Mouse (Mus musculus): ENCODE results near the gene Lrmp. TPM values are rescaled to one million over a fixed set of nuclear protein-coding genes. Genes with fewer than 3 reads are reported as not detected.

Gene Lrmp
- total RNA-seq, 2 experiments from 2014 or later: 2.0 to 3.1 TPM

GRCm38 (mm10) chr6:145186096-145186495 is 70.6 kb downstream of the Lrmp start:
- no peak for DNase-seq (ENCODE audit: low spot score in 2 of 2)
- intact Hi-C loops (cut with DNase I): loop anchor here (2.0 kb wide), 1 partner anchor 97 kb away; no protein-coding TSS in a partner anchor

DNA sequence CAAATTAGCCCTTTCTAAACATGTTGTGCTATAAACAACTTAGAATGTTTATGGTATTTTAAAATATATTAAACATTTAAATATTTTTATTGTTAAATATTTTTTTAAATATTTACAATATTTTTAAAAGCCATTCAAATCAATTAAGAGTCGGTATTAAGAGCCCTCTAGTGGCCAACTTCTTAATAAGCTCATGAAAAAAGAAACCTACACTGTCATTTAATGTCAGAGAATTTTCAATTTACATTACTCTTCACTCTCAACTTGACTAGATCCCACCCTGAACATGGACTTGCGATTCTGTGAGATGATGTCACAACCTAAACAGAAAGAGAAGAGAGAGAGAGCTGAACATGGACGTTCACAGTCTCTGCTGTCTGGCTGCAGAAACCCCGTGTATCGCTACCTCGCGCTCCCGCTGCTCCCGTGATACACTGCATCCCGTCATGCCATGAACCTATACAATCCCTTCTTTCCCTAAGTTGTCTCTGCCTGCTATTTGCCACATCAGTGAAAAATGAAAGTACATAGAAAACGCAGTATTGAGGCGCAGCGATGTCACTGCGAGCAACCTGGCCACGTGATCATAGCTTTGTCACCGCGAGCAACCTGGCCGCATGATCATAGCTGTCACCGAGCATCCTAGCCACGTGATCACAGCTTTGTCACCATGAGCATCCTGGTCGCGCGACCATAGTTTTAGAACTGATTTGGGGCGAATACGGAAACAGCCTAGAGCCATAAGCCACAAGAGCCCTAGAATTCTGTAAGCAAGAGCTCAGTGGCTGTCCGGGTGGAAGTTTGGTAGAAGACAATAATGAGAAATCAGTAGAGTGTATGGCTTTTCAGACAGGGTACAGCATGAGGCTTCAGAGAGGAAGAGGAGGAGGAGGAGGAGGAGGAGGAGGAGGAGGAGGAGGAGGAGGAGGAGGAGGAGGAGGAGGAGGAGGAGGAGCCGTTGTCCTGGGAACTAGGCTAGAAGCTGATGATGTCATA is 71.9 kb downstream of the Lrmp start:
- DNase-seq (ENCODE audit: low spot score in 2 of 2): peak; percentile 47 to 84
- intact Hi-C loops (cut with DNase I): loop anchor here (2.0 kb wide), 1 partner anchor 99 kb away; no protein-coding TSS in a partner anchor

DNA sequence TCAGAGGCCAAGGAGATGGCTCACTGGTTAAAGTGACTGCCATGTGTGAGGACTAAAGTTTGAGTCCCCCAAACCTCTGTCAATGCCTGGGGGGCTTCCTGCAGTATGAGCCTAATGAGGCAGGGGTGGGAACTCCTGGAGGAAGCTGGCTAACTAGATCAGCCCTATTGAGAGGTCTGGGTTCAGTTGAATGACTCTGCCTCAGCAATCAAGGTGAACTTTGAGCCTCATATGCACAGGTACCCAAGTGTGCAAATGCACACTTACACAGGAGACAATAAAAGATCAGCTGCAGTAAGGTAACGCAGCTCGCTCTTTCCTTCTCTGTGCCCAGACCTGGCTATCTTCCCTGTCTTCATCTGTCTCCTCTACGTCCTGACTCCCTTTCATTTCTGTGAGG is 77.6 kb downstream of the Lrmp start:
- intact Hi-C loops (cut with DNase I): no loop called here
- DNase-seq (ENCODE audit: low spot score in 2 of 2): no peak

DNA sequence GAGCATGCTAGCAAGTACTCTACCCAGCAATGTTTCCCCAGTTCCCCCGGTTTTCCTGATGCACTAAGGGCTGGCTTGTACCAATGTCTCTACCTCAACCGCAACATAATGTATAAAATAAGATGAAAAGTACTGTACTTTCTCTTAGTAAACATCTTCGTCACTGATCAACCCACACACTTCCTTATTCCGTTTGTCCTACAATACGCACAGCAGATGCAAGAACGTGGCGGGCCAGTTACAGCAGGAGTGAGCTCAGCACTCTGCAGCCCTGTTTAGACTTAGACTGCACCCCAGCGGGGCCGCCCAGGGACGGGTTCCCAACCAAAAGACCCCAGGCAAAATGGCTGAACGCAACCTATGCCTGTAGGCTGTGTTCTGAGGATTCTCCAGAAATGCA is 78.0 kb downstream of the Lrmp start:
- no peak for DNase-seq (ENCODE audit: low spot score in 2 of 2)
- intact Hi-C loops (cut with DNase I): no loop called here

DNA sequence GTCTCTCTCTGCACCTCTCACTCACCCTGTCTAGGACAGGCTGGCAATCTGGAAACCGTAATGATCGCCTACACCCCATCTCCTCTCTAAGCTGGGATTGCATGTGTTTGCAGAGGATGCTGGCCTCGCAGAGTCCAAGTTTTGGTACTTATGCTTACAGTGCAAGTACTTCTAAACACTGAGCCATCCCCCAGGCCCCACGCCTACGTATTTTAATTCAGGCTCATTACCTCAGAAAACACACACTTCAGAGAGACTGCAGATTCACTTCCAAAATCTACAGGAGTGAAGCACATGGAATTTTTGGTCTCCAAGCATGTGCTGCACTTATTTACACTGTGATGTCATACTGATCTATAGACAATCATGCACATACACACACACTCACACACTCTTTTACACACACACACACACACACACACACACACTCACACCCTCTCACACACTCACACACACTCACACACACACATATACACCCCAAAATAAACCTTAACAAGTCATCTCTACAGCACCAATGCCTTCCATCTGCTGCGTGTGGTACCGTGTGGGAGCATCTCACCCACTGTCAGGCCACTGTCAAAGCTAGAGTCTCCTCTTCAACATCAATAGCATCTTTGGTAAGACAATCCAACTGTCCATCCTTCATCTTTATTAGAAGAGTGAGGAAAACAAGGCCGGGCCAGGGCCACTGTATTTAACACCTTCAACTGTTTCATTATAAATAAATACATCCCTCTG is 82.7 kb downstream of the Lrmp start:
- intact Hi-C loops (cut with DNase I): no loop called here

DNA sequence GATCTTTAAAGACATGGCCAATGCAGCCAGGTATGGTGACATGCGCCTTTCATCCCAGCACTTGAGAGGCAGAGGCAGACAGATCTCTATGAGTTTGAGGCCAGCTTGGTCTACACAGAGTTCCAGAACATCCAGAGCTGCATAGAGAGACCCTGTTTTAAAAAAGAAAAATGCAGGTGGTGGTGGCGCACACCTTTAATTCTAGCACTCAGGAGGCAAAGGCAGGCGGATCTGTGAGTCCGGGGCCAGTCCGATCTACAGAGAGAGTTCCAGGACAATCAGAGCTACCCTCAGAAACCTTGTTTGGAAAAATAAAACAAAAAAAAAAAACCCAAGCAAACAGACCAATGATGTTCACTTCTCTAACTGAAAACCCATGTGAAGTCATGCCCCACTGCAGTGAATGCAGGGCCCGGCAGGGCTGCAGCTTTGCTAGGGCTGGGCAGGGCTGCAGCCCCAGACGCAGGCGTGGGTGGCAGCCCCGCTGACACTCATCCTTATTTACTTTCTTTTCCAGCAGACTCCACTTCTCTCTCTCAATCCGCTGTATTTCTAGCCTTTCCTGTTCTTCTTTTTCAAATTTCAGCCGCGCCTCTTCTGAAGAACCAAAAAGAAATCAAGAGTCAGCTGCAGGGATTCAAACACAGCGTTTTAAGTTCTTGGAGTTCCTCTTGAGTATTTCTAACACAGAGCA is 87.1 kb downstream of the Lrmp start:
- no peak for DNase-seq (ENCODE audit: low spot score in 2 of 2)

More for the DNA sequence above, 82.7 kb downstream of the Lrmp start:
- peak in 1 of 2 experiments; percentile 40 for DNase-seq (ENCODE audit: low spot score in 2 of 2)

DNA sequence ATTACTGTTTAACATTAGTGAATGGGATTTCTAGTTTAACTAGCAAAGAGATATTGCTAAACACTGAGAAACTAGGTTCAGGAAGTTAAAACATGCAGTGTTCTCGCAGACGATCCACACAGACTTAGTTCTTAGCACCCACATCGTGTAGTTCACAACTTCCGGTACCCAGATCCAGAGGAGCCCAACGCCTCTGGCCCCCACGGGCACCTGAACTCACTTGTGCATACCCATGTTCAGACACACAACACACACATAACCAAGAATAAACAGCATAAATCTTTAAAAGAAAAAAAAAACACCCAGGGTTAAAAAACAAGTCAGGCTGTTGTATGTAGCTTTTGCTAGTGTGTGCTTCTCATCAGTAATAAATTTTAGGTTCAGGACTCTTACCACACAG is 89.0 kb downstream of the Lrmp start:
- intact Hi-C loops (cut with DNase I): no loop called here
- DNase-seq (ENCODE audit: low spot score in 2 of 2): no peak

More for the DNA sequence above, 87.1 kb downstream of the Lrmp start:
- intact Hi-C loops (cut with DNase I): no loop called here

- intact Hi-C loops (cut with DNase I): no loop called here
- no peak for DNase-seq (ENCODE audit: low spot score in 2 of 2)
Measured at GRCm38 (mm10) chr6:145205142-145205541, 89.7 kb downstream of the Lrmp start.

DNA sequence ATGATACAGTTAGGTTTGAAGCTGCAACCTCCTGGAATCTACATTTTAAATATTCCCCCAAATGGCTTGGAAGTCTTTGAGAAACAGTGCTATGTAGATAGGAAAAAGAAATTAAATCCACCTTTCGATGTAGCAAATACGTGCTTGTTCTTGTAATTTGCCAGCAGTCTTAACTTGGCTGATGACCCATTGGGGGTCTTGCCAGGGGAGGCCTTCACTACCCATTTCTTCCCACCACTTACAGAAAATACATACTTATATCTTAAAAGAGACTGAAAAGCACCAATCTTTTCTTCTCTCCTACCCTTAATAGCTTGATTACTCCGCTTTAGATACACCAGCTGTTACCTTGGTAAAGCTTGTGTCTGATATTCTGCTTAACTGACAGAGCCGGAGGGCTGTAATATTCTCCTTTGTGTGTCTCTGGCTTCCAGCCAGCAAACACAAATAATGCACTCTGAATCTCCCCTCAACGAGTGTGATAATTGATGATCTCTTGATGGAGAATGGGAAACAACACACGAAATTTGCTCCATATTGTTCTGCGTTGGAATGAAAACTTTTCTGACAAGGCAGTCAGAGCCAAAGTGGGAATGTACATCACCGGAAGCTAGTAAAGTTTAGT is 94.7 kb downstream of the Lrmp start:
- intact Hi-C loops (cut with DNase I): loop anchor here (10.0 kb wide), 1 partner anchor 135 kb away; no protein-coding TSS in a partner anchor
- no peak for DNase-seq (ENCODE audit: low spot score in 2 of 2)

DNA sequence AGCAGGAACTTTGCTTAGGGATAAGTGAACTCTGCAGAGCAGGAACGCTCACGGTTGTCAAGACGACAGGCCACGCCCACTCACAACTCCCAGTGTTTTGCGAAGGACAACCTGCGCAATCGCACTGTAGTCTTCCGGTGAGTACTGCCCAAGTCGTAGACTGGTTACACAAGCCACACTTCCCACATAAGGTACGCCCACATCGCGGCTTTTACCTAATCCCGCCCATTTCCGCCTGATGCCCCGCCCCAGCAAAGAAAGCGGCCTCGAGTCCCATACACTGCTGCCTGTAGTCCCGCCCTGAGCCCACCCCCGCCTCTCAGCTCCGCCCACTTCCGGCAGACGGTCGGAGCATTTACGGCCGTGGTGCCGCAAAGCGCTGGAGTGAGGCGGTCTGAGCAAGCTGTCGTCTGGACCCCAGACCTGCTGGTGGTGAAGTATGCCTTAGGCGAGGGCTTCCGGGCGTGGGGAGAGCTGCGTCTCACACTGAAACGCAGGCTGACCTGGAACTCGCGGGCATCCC is 95.4 kb downstream of the Lrmp start, which contains the start of the genes Casc1 and Etfrf1:
Gene Casc1, minus strand, starts transcription at position 190 of the 523 bp plus-strand sequence.
Gene Etfrf1, plus strand, starts transcription at position 319 of the 523 bp plus-strand sequence.
- intact Hi-C loops (cut with DNase I): loop anchor here (10.0 kb wide), 1 partner anchor 134 kb away; no protein-coding TSS in a partner anchor
- DNase-seq (ENCODE audit: low spot score in 2 of 2): peak; percentile 98 to 99

- intact Hi-C loops (cut with DNase I): loop anchor here (10.0 kb wide), 1 partner anchor 133 kb away; no protein-coding TSS in a partner anchor
- DNase-seq (ENCODE audit: low spot score in 2 of 2): peak in 1 of 2 experiments; percentile 43
Measured at GRCm38 (mm10) chr6:145211376-145212305, 96.2 kb downstream of the Lrmp start.

- no peak for DNase-seq (ENCODE audit: low spot score in 2 of 2)
- intact Hi-C loops (cut with DNase I): loop anchor here (10.0 kb wide), 1 partner anchor 131 kb away; no protein-coding TSS in a partner anchor
Measured at GRCm38 (mm10) chr6:145213916-145214315, 98.5 kb downstream of the Lrmp start.

GRCm38 (mm10) chr6:145215826-145216225 is 100.4 kb downstream of the Lrmp start:
- intact Hi-C loops (cut with DNase I): loop anchor here (10.0 kb wide), 1 partner anchor 129 kb away; no protein-coding TSS in a partner anchor
- DNase-seq (ENCODE audit: low spot score in 2 of 2): no peak

DNA sequence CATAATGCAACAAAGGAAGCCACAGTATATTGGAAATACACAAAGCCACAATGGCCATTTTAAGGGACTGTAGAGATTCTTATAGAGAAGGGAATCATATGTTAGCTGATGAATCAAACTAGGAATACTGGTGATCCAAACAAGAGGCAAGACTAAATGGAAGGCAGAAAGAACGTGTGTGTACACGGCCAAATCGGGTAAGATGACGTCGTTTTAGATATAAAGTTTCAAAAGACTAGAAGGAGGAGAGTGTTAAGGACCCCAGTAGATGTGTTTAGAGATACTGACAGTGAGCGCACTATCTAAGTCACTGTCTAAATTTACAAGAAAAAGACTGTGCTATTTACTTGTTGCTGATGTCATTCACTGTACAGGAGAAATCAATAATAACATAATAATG is 108.8 kb downstream of the Lrmp start:
- no peak for DNase-seq (ENCODE audit: low spot score in 2 of 2)
- intact Hi-C loops (cut with DNase I): no loop called here
